Mouse (Mus musculus) subcutaneous adipose tissue, adult 2 months (tissue): ENCODE measurements around the gene Rgs18. TPM values are rescaled to one million over a fixed set of nuclear protein-coding genes. Genes with fewer than 3 reads are reported as not detected.

ENCODE experiments used
- polyA plus RNA-seq: library from polyadenylated mRNA; depleted of rRNA; stranded (reverse); fragments of >200 nt; gene quantifications from 2 replicates; pipeline ENCODE4 v1.2.3, GENCODE M21; 2012; ENCODE audit warnings: low replicate concordance; rRNA removed

The Rgs18 gene
- polyA plus RNA-seq = 0.47 and 0.69 TPM in 2 replicates

GRCm38 (mm10) chr1:144775331-144775730 lies at the start of gene Rgs18:
TSS of gene Rgs18 (minus strand) at chr1:144775435.

Other genes starting within 250 kb of the Rgs18 start
- not detected in 2 replicates for gene Rgs21, start 207.8 kb downstream of the Rgs18 start, polyA plus RNA-seq